Mouse (Mus musculus) embryonic facial prominence, embryonic 14.5 days (tissue): ENCODE data around the gene Cd300ld3. TPM values are rescaled to one million over a fixed set of nuclear protein-coding genes. Genes with fewer than 3 reads are reported as not detected.
A peak's percentile ranks its signal among the peaks of the same experiment; 100 is the strongest.

Experiments
- ATAC-seq: fragments of 200-750 bp; cut with Nextera tagmentation; 2 replicates; pipeline ENCODE4 v1.8.0; 2017; ENCODE audit warnings: low read depth, moderate number of reproducible peaks, moderate TSS enrichment
- DNase-seq: peaks from one replicate; pipeline ENCODE4 v3.0.0-alpha.2; 2015; ENCODE audit warnings: low spot score
- H3K27ac ChIP-seq: fragments of 300-500 bp; sonication (generic); replicated peaks from 2 replicates; pipeline ENCODE4 v1.5.1; 2014; ENCODE audit warnings: low read depth, mild to moderate bottlenecking, low read length, moderate library complexity
- H3K27me3 ChIP-seq: fragments of 300-500 bp; sonication (generic); replicated peaks from 2 replicates; pipeline ENCODE4 v1.6.1; 2014; ENCODE audit warnings: low read length; ENCODE audit not compliant: control insufficient read depth, insufficient read depth
- H3K36me3 ChIP-seq: fragments of 300-500 bp; sonication (generic); 2 replicates; pipeline ENCODE4 v1.6.1; 2014; ENCODE audit warnings: low read length, mixed read lengths; ENCODE audit not compliant: control insufficient read depth, insufficient read depth
- H3K4me1 ChIP-seq: fragments of 300-500 bp; sonication (generic); 2 replicates; pipeline ENCODE4 v1.6.1; 2014; ENCODE audit warnings: antibody characterized with exemption, low read length; ENCODE audit not compliant: control insufficient read depth, insufficient read depth
- H3K4me2 ChIP-seq: fragments of 300-500 bp; sonication (generic); 2 replicates; pipeline ENCODE4 v1.6.1; 2014; ENCODE audit warnings: low read depth, mild to moderate bottlenecking, low read length, moderate library complexity, mixed read lengths
- H3K4me3 ChIP-seq: fragments of 300-500 bp; sonication (generic); 2 replicates; pipeline ENCODE4 v1.5.1; 2014; ENCODE audit warnings: low read depth, mild to moderate bottlenecking, low read length
- H3K9ac ChIP-seq: fragments of 300-500 bp; sonication (generic); 2 replicates; pipeline ENCODE4 v1.6.1; 2014; ENCODE audit warnings: low read depth, mild to moderate bottlenecking, low read length, moderate library complexity, mixed read lengths
- H3K9me3 ChIP-seq: fragments of 300-500 bp; sonication (generic); 2 replicates; pipeline ENCODE4 v1.6.1; 2016; ENCODE audit warnings: low read length; ENCODE audit not compliant: control insufficient read depth
- WGBS: fragments of 180-500 bp; shearing (Covaris S2); extraction: QIAGEN DNeasy Blood & Tissue Kit; methylation state at CpG from one replicate; pipeline ENCODE4 v1.1.7; 2014; 5-methylcytosine and 5-hydroxymethylcytosine counted together
- polyA plus RNA-seq: library from polyadenylated mRNA; unstranded; fragments of >200 nt; fragmentation: Nextera tagmentation; extraction: Ambion mirVana; gene quantifications from 2 replicates; pipeline ENCODE4 v1.2.1, GENCODE M21; 2014

Gene Cd300ld3
- polyA plus RNA-seq, 1 experiment from 2014 or later = not detected

DNA sequence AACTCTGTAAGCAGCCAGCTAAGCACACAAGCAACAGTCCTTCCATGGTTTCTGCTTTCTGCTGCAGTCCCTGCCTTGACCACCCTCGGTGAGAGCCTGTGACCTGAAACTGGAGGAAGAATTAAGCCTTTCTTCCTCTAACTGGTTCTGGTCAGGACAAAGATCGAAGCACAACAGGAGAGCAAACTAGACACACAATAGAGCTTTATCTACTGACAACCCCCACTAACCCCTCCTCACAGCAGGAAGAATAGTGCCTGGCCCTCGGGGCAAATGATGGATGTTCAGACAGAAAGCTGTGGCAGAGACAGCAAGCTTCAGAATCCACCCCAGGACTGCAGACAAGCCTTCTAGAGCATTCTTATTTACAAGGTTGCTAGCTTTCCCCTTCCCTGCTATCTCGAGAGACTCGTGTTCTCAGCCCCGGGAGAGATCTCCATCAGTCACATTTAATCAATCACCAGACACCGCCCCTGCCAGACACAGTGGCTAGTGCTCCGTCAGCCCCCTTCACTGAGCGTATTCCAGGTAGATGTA is 22.9 kb upstream of the Cd300ld3 start:
- H3K27me3 ChIP-seq = no peaks in the 10 kb centered on the region
- peaks cover 3% of the 10 kb centered on the region; the same call in 1 of the 2 replicates for H3K4me1 ChIP-seq
- no peak overlapping the region for H3K27ac ChIP-seq
- H3K9me3 ChIP-seq = no peaks in the 10 kb centered on the region
- no peak overlapping the region for H3K9ac ChIP-seq
- DNase-seq (no peak), ATAC-seq (no peak)
- 6% methylated on average over 9 of the region's 9 CpGs for WGBS
- no peak overlapping the region for H3K4me3 ChIP-seq
- H3K4me2 ChIP-seq = peak overlapping the region; percentile 36
- H3K36me3 ChIP-seq = no peaks in the 10 kb centered on the region

DNA sequence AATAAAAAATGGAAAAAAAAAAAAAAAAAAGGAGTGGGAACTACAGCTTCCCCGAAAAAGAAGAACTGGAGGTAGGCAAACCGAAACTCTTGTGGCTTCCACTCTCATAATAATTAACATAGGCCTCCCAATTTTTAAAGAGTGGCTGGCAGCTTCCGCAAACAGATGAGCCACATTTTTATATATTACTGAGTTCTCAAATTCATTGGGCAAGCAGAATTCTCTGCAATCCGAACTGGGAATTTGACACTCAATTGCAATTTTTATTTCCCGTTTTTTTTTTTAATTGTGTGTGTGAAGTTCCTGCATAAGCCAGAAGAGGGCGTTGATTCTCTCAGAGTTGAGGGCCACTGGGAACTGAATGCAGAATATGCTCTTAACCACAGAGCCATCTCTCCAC is 18.6 kb upstream of the Cd300ld3 start:
- Histone ChIP-seq H3K9ac (no peak overlapping the region), H3K27ac (no peak overlapping the region), H3K4me2 (no peak overlapping the region), H3K27me3 (no peaks in the 10 kb centered on the region), H3K36me3 (no peaks in the 10 kb centered on the region), H3K9me3 (no peaks in the 10 kb centered on the region), H3K4me3 (no peak overlapping the region), H3K4me1 (peaks cover 3% of the 10 kb centered on the region; the same call in 1 of the 2 replicates)
- ATAC-seq (no peak), DNase-seq (no peak)
- 63% methylated on average over 6 of the region's 6 CpGs for WGBS

DNA sequence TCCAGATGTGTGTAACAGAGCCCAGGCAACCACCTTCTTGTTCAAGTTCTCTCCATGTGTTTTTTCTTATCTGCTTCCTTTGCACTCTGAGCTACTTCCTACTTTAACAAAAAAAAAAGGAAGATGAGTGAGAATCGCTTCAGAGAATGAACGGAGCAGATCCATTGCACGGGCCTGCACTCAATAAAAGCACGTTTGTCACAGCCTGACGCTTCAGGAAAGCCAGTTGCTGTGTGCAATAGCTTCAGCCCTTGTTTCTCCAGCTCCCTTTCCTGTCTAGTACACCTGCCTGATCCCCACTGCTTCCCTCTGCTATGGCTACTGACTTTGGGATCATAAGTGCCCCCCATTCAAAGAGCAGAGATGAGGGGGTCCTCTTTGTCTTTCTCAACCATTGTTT is 13.9 kb upstream of the Cd300ld3 start, which contains the start of gene Cd300e:
Cd300e (minus strand) TSS at position 101 of the 400 bp plus-strand sequence.
- Histone ChIP-seq H3K4me3 (no peak within 1 kb of the TSS), H3K4me2 (no peak within 1 kb of the TSS), H3K9ac (no peak within 1 kb of the TSS), H3K9me3 (no peaks in the 10 kb centered on the region), H3K36me3 (no peaks in the 10 kb centered on the region), H3K4me1 (no peaks in the 10 kb centered on the region), H3K27ac (no peak within 1 kb of the TSS), H3K27me3 (no peaks in the 10 kb centered on the region)
- 44% methylated on average over 5 of the region's 5 CpGs for WGBS
- DNase-seq (no peak), ATAC-seq (no peak)

DNA sequence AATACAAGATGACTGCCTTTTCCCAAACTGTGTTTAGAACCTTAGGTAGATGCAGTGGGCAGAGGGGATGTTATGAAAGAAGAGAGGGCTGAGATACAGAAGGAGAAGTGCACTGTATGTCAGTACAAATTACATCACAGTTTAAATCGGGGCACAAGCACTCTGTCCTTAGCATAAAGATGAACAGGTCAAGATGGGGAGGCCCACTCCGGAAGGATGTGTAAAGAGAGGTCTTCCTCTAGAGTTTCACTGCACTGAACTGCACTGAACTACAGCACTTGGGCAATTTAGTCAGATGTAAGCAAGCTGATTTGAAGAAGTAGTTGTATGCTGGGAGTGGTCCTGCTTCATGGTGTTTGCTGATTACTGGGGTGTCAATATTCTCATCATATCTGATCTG is 11.6 kb upstream of the Cd300ld3 start:
- Histone ChIP-seq H3K9ac (no peak overlapping the region), H3K4me1 (no peaks in the 10 kb centered on the region), H3K27ac (no peak overlapping the region), H3K4me2 (no peak overlapping the region), H3K9me3 (no peaks in the 10 kb centered on the region), H3K36me3 (no peaks in the 10 kb centered on the region), H3K4me3 (no peak overlapping the region), H3K27me3 (no peaks in the 10 kb centered on the region)
- WGBS = 80% methylated on average over 2 of the region's 2 CpGs
- DNase-seq = no peak
- no peak for ATAC-seq

DNA sequence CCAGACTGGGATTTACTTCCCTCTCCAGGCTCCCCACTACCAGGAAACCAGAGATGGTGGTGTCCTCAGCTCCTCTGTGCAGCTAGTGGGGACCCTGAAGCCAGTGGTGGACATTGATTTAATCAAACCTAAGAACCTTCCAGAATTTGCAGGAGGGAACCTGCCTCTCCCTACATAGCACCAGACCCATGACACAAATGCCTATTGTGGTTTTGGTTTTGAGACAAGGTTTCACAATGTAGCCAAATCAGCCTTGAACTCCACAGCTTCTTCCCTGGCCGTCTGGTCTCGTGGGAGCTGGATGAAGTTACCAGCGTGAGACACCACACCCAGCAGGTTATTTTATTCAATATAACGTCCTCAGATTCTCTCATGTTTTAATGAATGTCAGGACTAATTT is 10.5 kb upstream of the Cd300ld3 start:
- no peak overlapping the region for H3K9ac ChIP-seq
- H3K4me1 ChIP-seq = no peaks in the 10 kb centered on the region
- WGBS = 63% methylated on average over 4 of the region's 4 CpGs
- H3K4me2 ChIP-seq = no peak overlapping the region
- DNase-seq (no peak), ATAC-seq (no peak)
- H3K27me3 ChIP-seq = no peaks in the 10 kb centered on the region
- H3K36me3 ChIP-seq = no peaks in the 10 kb centered on the region
- no peaks in the 10 kb centered on the region for H3K9me3 ChIP-seq
- H3K27ac ChIP-seq = no peak overlapping the region
- H3K4me3 ChIP-seq = no peak overlapping the region

DNA sequence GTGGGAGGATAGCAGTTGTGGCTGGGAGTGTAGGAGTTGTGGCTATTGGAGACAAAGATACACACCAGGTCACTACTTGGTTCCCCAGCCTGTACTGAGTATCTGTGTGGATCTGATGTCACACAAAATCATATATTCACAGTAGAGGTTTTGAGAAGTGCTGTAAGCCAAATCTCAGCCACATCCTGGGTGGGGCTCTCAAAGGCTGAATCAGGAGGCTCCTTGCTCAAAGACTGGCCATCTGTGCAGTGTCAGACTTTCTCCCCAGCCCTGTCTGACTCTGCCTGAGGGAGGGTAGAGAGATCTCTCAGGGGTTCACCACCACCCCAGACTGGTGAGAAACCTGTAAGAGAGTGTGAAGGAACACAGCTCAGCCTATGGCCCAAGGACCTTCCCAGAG is 6.3 kb upstream of the Cd300ld3 start:
- no peaks in the 10 kb centered on the region for H3K36me3 ChIP-seq
- ATAC-seq (no peak), DNase-seq (no peak)
- no peak overlapping the region for H3K4me2 ChIP-seq
- no peak overlapping the region for H3K9ac ChIP-seq
- H3K27ac ChIP-seq = no peak overlapping the region
- no peaks in the 10 kb centered on the region for H3K4me1 ChIP-seq
- H3K4me3 ChIP-seq = no peak overlapping the region
- no peaks in the 10 kb centered on the region for H3K27me3 ChIP-seq
- H3K9me3 ChIP-seq = no peaks in the 10 kb centered on the region

DNA sequence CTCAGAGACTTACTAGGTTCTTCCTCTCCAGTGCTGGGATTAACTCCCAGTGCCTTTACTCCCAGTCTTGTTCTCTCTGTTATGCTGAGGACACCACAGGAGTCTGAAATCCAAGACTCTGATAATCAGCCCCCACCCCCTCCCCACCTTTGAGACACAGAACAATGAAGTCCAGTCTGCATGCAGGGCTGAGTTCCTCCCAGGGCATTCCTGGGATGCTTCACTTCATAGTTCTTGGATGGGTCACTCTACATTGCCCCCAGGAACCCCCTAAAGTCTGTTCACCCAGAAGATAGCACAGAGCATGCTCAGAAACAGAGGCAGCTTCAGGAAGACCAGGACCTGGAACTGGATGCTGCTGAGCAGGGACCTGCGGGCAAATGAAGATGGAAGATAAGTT is 4.8 kb upstream of the Cd300ld3 start:
- Histone ChIP-seq H3K9me3 (no peaks in the 10 kb centered on the region), H3K4me1 (no peaks in the 10 kb centered on the region), H3K27ac (no peak overlapping the region), H3K4me3 (no peak overlapping the region), H3K27me3 (no peaks in the 10 kb centered on the region), H3K4me2 (no peak overlapping the region), H3K36me3 (no peaks in the 10 kb centered on the region), H3K9ac (no peak overlapping the region)
- ATAC-seq (no peak), DNase-seq (no peak)
- WGBS = 86% methylated on average over 1 of the region's 1 CpGs

DNA sequence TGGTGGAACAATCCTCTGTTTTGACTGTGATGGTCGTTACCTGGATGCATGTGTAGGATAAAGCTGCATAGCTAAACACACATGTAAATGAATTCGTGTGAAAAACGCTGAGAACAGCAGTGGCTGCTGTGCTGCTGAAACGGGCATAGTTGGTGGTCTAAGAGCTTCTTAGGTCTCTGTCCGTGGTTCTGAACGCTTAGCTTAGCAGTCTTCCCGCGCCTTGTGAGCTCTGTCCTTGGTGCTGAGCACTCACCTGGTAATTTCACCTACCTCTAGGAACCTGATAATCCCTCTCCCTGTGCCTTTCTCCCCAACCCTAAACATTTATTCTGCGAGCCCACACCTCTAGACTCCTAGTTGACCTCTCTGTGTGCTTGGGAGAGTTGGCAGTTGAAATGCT is 4.0 kb upstream of the Cd300ld3 start:
- H3K27me3 ChIP-seq = no peaks in the 10 kb centered on the region
- ATAC-seq = no peak
- no peaks in the 10 kb centered on the region for H3K9me3 ChIP-seq
- H3K4me3 ChIP-seq = no peak overlapping the region
- H3K27ac ChIP-seq = no peak overlapping the region
- no peak overlapping the region for H3K9ac ChIP-seq
- H3K4me1 ChIP-seq = no peaks in the 10 kb centered on the region
- peak; percentile 91 for DNase-seq
- WGBS = 4% methylated on average over 9 of the region's 9 CpGs
- H3K4me2 ChIP-seq = no peak overlapping the region
- no peaks in the 10 kb centered on the region for H3K36me3 ChIP-seq

DNA sequence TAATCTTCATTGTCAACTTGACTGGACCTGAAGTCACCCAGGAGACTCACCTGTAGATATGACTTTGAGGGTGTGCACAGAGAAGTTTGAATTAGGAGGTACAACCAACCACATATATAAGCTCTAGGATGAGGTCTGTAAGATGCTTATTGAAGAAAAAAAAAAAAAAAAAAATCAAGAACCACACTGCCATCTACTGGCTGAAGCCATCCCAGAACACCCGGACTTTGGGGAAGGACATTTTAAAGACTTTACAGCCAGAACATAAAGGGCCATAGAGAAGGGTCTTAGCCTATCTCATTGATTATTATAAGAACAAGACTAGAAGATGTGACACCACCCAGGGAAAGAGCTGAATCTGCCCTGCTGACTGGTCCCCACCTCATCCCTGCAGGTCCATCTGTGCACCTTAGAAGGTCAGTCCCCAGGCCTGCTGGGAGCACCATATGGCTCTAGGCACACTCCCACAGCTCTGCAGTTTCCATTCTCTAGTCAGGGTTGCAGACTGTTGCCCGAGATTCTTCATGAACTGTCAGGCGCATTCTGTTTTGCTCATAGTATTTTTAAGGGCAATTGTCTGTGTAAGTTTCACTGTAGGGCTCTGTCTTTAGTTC is 1.2 kb upstream of the Cd300ld3 start:
- Histone ChIP-seq H3K27ac (no peak overlapping the region), H3K27me3 (no peaks in the 10 kb centered on the region)
- WGBS = 37% methylated on average over 3 of the region's 3 CpGs

More for the DNA sequence above, 1.2 kb upstream of the Cd300ld3 start:
- Histone ChIP-seq H3K36me3 (no peaks in the 10 kb centered on the region), H3K4me1 (no peaks in the 10 kb centered on the region), H3K9me3 (no peaks in the 10 kb centered on the region), H3K4me3 (no peak overlapping the region), H3K9ac (no peak overlapping the region), H3K4me2 (no peak overlapping the region)
- DNase-seq = no peak
- ATAC-seq = no peak
